In genomic region chr4:70396701-70397100, GRCm38 (mm10) we compare ENCODE assay signal across 25 mouse cellular contexts.
"Had no signal": no experiment of that assay in that cellular context is flagged by ENCODE, and none has a peak within 500 bp of the region (broad histone marks: within the 10 kb centered on the region; RNA-seq: fewer than 3 reads in every experiment).

No protein-coding gene starts in this region.

- ATAC-seq: hindbrain, postnatal 0 days; intestine, embryonic 16.5 days; liver, embryonic 12.5 days had no signal

- H3K9ac ChIP-seq: heart, embryonic 13.5 days; heart, embryonic 15.5 days; hindbrain, embryonic 13.5 days; hindbrain, embryonic 15.5 days; kidney, embryonic 15.5 days; limb, embryonic 15.5 days; liver, embryonic 12.5 days; liver, embryonic 14.5 days had no signal

- H3K27me3 ChIP-seq: heart, embryonic 13.5 days; heart, embryonic 15.5 days; hindbrain, embryonic 13.5 days; hindbrain, embryonic 15.5 days; kidney, embryonic 15.5 days; limb, embryonic 15.5 days; liver, embryonic 12.5 days had no signal

- H3K27ac ChIP-seq: gastrocnemius, adult 2 months; heart, embryonic 13.5 days; heart, embryonic 15.5 days; hindbrain, embryonic 13.5 days; hindbrain, embryonic 15.5 days; hindbrain, postnatal 0 days; kidney, embryonic 15.5 days; kidney, postnatal 0 days; limb, embryonic 15.5 days; liver, embryonic 12.5 days; liver, embryonic 14.5 days had no signal

- H3K4me3 ChIP-seq: gastrocnemius, adult 2 months; heart, embryonic 13.5 days; heart, embryonic 15.5 days; hindbrain, embryonic 13.5 days; hindbrain, embryonic 15.5 days; kidney, embryonic 15.5 days; limb, embryonic 15.5 days; liver, embryonic 12.5 days had no signal

- H3K4me1 ChIP-seq: kidney, embryonic 15.5 days; liver, embryonic 12.5 days had no signal

- DNase-seq: gastrocnemius, adult 2 months; gastrocnemius, postnatal 14 days; gastrocnemius, postnatal 36 days; heart, adult 18-20 months; heart, postnatal 14 days; heart, postnatal 36 days; kidney, adult 11 months; kidney, adult 2 months; kidney, adult 9 months; kidney, postnatal 14 days; kidney, postnatal 36 days; layer of hippocampus, adult 9-11 months; layer of hippocampus, postnatal 36 days had no signal

- H3K9me3 ChIP-seq: heart, embryonic 13.5 days; heart, embryonic 15.5 days; hindbrain, embryonic 13.5 days; hindbrain, embryonic 15.5 days; kidney, embryonic 15.5 days; limb, embryonic 15.5 days; liver, embryonic 12.5 days had no signal

- H3K4me2 ChIP-seq: heart, embryonic 11.5 days; heart, embryonic 13.5 days; heart, embryonic 15.5 days; hindbrain, embryonic 13.5 days; hindbrain, embryonic 15.5 days; kidney, embryonic 15.5 days; limb, embryonic 15.5 days; liver, embryonic 12.5 days had no signal

- H3K36me3 ChIP-seq: hindbrain, embryonic 15.5 days had no signal
